Mouse (Mus musculus) frontal cortex, adult 2 months (tissue): ENCODE measurements around the gene Arid3c. TPM values are rescaled to one million over a fixed set of nuclear protein-coding genes. Genes with fewer than 3 reads are reported as not detected.

Source experiments
- DNase-seq, 2 experiments: peaks; one replicate each; pipeline ENCODE4 v3.0.0; 2022; ENCODE audit warnings: low spot score in 1 of 2; ENCODE audit errors: extremely low spot score in 1 of 2
- polyA plus RNA-seq: library from polyadenylated mRNA; depleted of rRNA; stranded (reverse); fragments of >200 nt; gene quantifications from 2 replicates; pipeline ENCODE4 v1.2.3, GENCODE M21; 2012; rRNA removed

The Arid3c gene
- polyA plus RNA-seq, 1 experiment, result 0.12 TPM

DNA sequence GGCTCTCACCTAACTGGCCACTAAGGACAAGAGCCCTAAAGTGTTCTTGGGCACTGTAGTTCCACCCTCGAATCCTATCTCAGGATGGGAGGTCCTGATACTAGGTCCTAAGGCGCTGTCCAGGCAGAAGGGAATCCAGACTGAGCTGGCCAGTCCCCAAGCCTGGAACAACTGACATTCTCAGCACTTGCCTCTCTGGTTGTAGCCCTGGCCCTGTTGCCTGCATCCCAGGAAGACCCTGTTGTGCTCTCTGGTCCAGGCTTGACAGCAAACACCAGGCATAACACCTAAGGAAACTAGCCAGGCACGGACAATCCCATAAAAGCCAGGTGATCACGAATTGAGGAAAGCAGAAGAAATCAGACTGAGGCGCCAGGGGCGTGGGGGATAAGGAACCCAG, 48.2 kb downstream of the Arid3c start:
- DNase-seq, result no peak

DNA sequence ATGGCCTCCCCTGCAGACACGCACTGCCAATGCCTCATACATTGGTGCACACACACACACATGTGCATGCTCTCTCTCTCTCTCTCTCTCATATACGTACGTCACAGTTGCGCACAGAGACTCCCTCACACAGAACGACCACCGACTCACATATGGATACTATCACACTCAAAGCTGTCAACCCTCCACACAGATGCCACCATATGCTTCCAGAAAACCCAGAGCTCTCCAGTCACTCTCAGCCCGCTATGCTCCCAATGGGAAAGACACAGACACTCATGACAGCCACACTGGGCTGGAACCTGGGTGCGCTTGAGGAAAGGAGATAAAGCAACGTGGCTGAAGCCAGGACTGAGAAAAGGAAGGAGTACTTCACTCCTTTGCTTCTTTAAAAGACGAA, 49.0 kb downstream of the Arid3c start:
- no peak for DNase-seq

DNA sequence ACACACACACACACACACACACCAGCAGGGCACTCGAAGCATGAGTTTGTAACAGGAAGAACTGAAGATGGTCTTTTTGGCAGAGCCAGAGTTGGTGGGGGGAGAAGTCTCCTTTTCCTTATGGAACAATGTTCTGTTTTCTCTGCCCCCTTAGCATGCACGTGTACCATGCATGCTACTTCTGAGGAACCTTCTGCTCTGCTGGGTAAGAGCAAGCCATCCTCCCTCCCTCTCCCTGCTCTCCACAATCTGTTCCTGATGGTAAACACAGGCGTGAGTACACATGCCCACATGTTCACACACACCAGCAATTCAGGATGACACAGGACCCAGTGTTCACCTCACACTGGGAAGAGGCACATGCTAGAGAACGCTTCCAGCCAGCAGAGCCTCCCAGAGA, 49.8 kb downstream of the Arid3c start:
- DNase-seq, result peak in 1 of 2 experiments; percentile 57

DNA sequence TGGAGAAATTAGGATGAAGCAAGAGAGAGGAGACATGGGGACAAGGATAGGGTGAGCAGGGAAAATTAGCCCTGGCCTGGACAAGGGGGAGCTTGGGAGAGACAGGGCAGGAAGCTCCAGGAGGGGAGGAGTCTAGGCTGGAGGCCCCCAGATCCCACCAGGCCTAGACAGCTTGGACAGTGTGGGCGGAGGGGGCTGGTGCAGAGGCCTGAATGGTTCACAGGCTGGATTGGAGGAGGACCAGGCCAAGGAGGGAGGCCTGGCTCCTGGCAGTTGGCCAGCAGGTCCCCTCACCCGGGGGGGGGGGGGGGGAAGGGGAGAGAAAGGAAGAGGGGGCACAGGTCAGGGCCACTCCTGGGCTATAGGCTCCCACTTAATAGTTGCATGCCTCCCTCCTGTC, 51.7 kb downstream of the Arid3c start:
- DNase-seq, result no peak

DNA sequence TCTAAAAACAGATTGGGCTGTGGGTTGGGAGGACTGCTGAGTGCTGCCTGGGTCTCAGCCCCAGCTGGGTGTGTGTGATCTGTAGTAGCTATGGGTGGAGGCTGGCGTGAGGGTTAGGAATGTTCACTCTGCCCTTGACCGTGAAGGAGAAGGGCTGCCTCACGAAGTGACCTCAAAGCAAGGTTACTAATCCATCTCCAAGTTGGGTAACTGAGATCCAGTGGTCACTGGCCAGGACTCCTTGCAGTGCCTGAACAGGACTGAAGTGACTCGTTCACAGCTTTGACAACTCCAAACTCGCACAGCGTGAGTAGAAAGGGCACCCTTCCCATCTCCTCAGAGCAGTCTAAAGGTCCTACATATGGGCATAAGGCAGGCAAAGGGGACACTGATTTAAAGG, 52.1 kb downstream of the Arid3c start:
- no peak for DNase-seq

DNA sequence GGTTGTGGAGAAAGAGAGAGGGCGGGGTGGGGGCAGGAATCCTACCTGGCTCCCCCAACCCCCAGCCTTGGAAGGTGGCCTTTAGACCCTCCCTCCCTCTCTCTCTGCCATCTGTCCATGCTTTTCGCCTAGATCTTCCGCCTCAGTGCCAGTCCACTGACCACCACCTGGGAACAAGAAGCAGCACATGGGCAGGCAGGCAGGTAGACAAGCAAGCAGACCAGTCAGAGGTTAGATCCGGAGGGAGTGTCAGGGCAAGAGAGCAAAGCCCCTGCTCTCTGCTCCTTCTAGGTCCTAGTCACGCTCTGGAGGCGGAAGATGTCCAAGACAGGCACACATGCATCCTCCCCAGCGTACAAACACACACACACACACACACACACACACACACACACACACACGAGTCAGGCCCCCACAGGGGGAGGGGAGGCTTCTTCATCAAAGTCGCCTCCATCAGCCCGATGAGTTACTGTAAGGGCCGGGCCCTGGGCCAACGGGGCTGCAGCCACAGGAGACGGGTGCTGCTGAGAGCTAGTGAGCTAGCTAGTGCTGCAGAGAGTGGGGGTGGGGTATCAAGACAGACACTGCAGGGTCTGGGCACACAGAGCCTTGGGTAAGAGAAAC, 53.8 kb downstream of the Arid3c start:
- no peak for DNase-seq

DNA sequence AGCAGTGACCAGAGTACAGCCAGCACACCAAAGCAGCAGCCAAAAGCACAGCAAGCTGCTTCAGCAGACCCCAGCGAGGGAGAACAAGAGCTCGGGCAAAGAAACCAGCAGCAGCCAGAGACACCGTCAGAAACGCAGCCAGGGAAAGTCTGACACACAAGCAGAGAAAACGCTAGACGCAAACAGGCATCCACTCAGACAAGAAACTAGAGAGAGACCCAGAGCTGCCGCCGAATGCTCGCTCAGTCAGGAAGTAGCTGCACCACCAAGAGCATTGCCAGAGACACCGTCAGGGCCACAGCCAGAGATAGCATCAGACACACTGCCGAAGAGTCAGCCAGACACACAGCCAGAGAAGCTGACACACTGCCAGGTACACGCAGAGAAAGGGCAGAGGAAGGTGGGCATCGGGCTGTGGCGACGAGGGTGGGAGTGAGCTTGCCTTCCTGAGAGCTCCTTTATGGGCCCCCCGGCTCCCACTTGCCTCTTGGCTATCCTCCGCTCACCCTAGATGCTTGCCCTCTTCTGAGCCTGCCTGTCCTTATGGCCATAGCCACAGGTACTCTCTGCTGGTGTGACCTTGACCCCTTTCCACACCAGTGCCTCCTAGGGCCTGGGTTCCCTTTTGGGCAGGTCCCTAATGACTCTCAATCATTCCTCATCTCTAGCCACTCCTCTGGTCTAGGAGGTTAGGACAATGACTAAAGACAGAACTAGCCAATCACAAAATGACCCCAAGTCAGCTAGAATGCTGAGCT, 54.5 kb downstream of the Arid3c start:
- DNase-seq, result no peak

Other genes with a start within 250 kb of the Arid3c start
- 22.6 and 23.6 TPM in 2 replicates for gene AI464131, start 228.1 kb downstream of the Arid3c start, polyA plus RNA-seq
- 10.1 and 10.6 TPM in 2 replicates for gene 1110017D15Rik, start 213.8 kb downstream of the Arid3c start, polyA plus RNA-seq
- gene Fam219a, start 161.6 kb downstream of the Arid3c start, polyA plus RNA-seq, result 161 and 180 TPM in 2 replicates
- 11.9 and 13.4 TPM in 2 replicates for gene Dnaic1, start 161.4 kb downstream of the Arid3c start, polyA plus RNA-seq
- 111 and 117 TPM in 2 replicates for gene Enho, start 90.8 kb downstream of the Arid3c start, polyA plus RNA-seq
- 79.4 and 92.6 TPM in 2 replicates for gene Cntfr, start 34.1 kb downstream of the Arid3c start, polyA plus RNA-seq
- 37.0 and 38.1 TPM in 2 replicates for gene Il11ra1, start 31.2 kb downstream of the Arid3c start, polyA plus RNA-seq
- gene Rpp25l, start 17.6 kb downstream of the Arid3c start, polyA plus RNA-seq, result 30.7 and 32.5 TPM in 2 replicates
- 189 and 190 TPM in 2 replicates for gene Dctn3, start 8.0 kb downstream of the Arid3c start, polyA plus RNA-seq
- 196 and 224 TPM in 2 replicates for gene Galt, start 24.1 kb upstream of the Arid3c start, polyA plus RNA-seq
- gene Sigmar1, start 25.0 kb upstream of the Arid3c start, polyA plus RNA-seq, result 60.9 TPM in 2 replicates
- gene Ccl27a, start 43.1 kb upstream of the Arid3c start, polyA plus RNA-seq, result 373 and 441 TPM in 2 replicates
- gene Gm21541, start 172.5 kb upstream of the Arid3c start, polyA plus RNA-seq, result not detected in 2 replicates
- 27.5 and 37.8 TPM in 2 replicates for gene Gm20878, start 210.4 kb upstream of the Arid3c start, polyA plus RNA-seq
- 1.9 and 2.3 TPM in 2 replicates for gene Fam205a4, start 234.9 kb upstream of the Arid3c start, polyA plus RNA-seq